Mouse (Mus musculus): Measurements from ENCODE around the gene Cfap73. TPM values are rescaled to one million over a fixed set of nuclear protein-coding genes. Genes with fewer than 3 reads are reported as not detected.
A peak's percentile ranks its signal among the peaks of the same experiment; 100 is the strongest.

Gene Cfap73
- polyA plus RNA-seq, 1 experiment from 2014 or later: 0.10 TPM

DNA sequence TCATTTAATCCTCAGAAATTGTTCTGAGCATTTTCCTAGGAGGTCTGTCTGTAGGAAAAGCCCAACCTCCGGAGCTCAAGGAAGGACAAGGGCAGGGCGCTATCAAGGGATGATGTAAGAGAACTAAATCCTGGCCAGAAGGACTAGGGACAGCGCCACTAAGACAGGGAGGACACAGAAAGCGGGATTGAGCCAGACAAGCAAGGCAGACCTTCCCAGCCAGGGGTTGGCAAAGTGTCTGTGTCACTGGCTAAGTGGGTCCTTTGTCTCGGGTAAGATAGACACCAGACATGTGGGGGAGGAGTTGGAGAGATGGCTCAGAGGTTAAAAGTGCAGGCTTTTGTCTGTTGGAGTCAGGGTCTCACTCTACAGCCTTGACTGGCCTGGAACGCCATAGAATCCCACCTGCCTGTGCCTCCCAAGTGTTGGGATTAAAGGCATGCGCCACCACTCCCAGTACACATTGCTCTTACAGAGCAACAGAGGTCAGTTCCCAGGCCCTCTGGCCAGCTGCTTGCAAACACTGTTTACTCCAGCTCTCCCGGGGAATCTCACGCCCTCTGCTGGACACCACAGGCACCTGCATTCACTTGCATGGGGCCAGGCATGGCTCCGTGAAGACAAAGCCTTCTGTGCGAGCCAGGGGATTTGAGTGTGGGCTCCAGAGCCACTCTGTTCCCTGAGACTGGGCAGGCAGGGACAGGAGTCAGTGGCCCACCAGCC is 32.9 kb downstream of the Cfap73 start:
- Histone ChIP-seq H3K36me3 (ENCODE audit: control insufficient read depth, insufficient read depth, low read length) (no peaks in the 10 kb centered on the region), H3K4me1 (replicated peaks; ENCODE audit: control insufficient read depth, insufficient read depth) (no peaks in the 10 kb centered on the region), H3K27ac (replicated peaks) (no peak overlapping the region), H3K4me2 (replicated peaks; ENCODE audit: low read depth) (no peak overlapping the region), H3K27me3 (ENCODE audit: control insufficient read depth, insufficient read depth, low read length) (no peaks in the 10 kb centered on the region), H3K4me3 (ENCODE audit: low read depth, low read length) (no peak overlapping the region), H3K9ac (ENCODE audit: low read length) (no peak overlapping the region), H3K9me3 (ENCODE audit: control insufficient read depth, low read length) (no peaks in the 10 kb centered on the region)
- ATAC-seq (ENCODE audit: low FRiP score, low TSS enrichment) (no peak), DNase-seq (ENCODE audit: low spot score) (peak; percentile 40)
- WGBS: 48% methylated on average over 11 of the region's 11 CpGs
- peak; percentile 71 for TF ChIP-seq CTCF (IDR thresholded peaks at IDR 0.05; ENCODE audit: low read depth)
- no peak for TF ChIP-seq EP300 (optimal IDR thresholded peaks at IDR 0.05)

DNA sequence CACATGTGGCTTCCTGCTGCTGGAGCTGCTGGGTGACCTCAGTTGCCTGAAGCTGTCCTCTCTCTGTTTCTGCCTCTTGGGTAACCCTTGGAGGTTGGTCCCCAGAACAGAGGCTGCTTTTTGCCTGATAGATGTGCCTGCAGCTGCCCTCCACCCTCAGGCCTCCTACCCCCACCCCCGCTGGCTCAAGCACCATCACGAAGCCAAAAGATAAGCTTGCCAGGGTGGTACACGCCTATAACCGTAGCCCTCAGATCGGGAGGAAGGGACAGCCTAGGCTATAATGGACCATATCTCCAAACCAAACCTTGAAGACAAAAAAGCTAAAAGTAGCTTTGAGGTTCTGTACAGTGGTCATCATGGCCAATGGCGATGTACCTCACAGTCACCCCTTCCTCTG is 34.4 kb downstream of the Cfap73 start:
- TF ChIP-seq EP300 (optimal IDR thresholded peaks at IDR 0.05): no peak
- no peak for TF ChIP-seq CTCF (IDR thresholded peaks at IDR 0.05; ENCODE audit: low read depth)

GRCm38 (mm10) chr5:120594485-120594884 is 39.5 kb downstream of the Cfap73 start:
- H3K4me1 ChIP-seq (replicated peaks; ENCODE audit: control insufficient read depth, insufficient read depth): no peaks in the 10 kb centered on the region
- TF ChIP-seq CTCF (IDR thresholded peaks at IDR 0.05; ENCODE audit: low read depth) (no peak), EP300 (optimal IDR thresholded peaks at IDR 0.05) (no peak)
- H3K4me2 ChIP-seq (replicated peaks; ENCODE audit: low read depth): no peak overlapping the region
- no peak for ATAC-seq (ENCODE audit: low FRiP score, low TSS enrichment)
- H3K36me3 ChIP-seq (ENCODE audit: control insufficient read depth, insufficient read depth, low read length): no peaks in the 10 kb centered on the region
- WGBS: 83% methylated on average over 6 of the region's 6 CpGs
- H3K9me3 ChIP-seq (ENCODE audit: control insufficient read depth, low read length): no peaks in the 10 kb centered on the region
- no peak overlapping the region for H3K9ac ChIP-seq (ENCODE audit: low read length)
- H3K4me3 ChIP-seq (ENCODE audit: low read depth, low read length): no peak overlapping the region
- no peaks in the 10 kb centered on the region for H3K27me3 ChIP-seq (ENCODE audit: control insufficient read depth, insufficient read depth, low read length)
- no peak for DNase-seq (ENCODE audit: low spot score)
- H3K27ac ChIP-seq (replicated peaks): no peak overlapping the region

More for the DNA sequence above, 34.4 kb downstream of the Cfap73 start:
- ATAC-seq (ENCODE audit: low FRiP score, low TSS enrichment) (no peak), DNase-seq (ENCODE audit: low spot score) (no peak)
- H3K4me2 ChIP-seq (replicated peaks; ENCODE audit: low read depth): no peak overlapping the region
- H3K27me3 ChIP-seq (ENCODE audit: control insufficient read depth, insufficient read depth, low read length): no peaks in the 10 kb centered on the region
- no peak overlapping the region for H3K27ac ChIP-seq (replicated peaks)
- no peak overlapping the region for H3K4me3 ChIP-seq (ENCODE audit: low read depth, low read length)
- 81% methylated on average over 6 of the region's 6 CpGs for WGBS
- no peak overlapping the region for H3K9ac ChIP-seq (ENCODE audit: low read length)
- no peaks in the 10 kb centered on the region for H3K9me3 ChIP-seq (ENCODE audit: control insufficient read depth, low read length)
- H3K36me3 ChIP-seq (ENCODE audit: control insufficient read depth, insufficient read depth, low read length): no peaks in the 10 kb centered on the region
- H3K4me1 ChIP-seq (replicated peaks; ENCODE audit: control insufficient read depth, insufficient read depth): no peaks in the 10 kb centered on the region

- no peak for TF ChIP-seq EP300 (optimal IDR thresholded peaks at IDR 0.05)
- TF ChIP-seq CTCF (IDR thresholded peaks at IDR 0.05; ENCODE audit: low read depth): peak; percentile 58
- 68% methylated on average over 7 of the region's 7 CpGs for WGBS
- Histone ChIP-seq H3K4me1 (replicated peaks; ENCODE audit: control insufficient read depth, insufficient read depth) (peaks cover 2% of the 10 kb centered on the region; the same call in 1 of the 2 replicates), H3K4me2 (replicated peaks; ENCODE audit: low read depth) (no peak overlapping the region), H3K4me3 (ENCODE audit: low read depth, low read length) (no peak overlapping the region), H3K9ac (ENCODE audit: low read length) (no peak overlapping the region), H3K27ac (replicated peaks) (no peak overlapping the region), H3K36me3 (ENCODE audit: control insufficient read depth, insufficient read depth, low read length) (no peaks in the 10 kb centered on the region), H3K27me3 (ENCODE audit: control insufficient read depth, insufficient read depth, low read length) (no peaks in the 10 kb centered on the region), H3K9me3 (ENCODE audit: control insufficient read depth, low read length) (no peaks in the 10 kb centered on the region)
- ATAC-seq (ENCODE audit: low FRiP score, low TSS enrichment): no peak
- peak; percentile 19 for DNase-seq (ENCODE audit: low spot score)
These were observed 41.9 kb downstream of the Cfap73 start for GRCm38 (mm10) chr5:120592141-120592540.

DNA sequence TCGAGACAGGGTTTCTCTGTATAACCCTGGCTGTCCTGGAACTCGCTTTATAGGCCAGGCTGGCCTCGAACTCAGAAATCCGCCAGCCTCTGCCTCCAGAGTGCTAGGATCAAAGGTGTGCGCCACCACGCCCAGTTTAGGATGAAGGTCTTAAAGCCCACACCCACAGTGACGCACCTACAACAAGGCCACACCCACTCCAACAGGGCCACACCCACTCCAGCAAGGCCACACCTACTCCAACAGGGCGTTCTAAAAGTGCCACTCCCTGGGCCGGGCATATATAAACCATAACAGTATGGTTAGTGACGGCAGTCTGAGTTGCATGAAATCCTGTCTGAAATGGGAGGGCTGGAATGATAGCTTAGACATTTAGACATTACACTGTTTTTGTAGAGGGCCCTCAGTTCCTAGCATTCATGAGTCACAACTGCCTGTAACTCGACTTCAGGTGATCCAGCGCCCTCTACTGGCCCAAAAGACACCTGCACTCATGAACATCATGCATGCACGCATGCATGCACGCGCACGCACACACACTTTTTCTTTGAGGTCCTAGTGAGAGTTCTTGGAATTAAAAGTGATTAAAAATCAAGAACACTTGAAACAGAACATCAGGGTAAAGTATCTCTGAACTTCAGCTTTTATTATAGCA is 43.6 kb downstream of the Cfap73 start:
- no peak for ATAC-seq (ENCODE audit: low FRiP score, low TSS enrichment)
- 65% methylated on average over 16 of the region's 16 CpGs for WGBS
- no peak for TF ChIP-seq EP300 (optimal IDR thresholded peaks at IDR 0.05)
- peak; percentile 69 for TF ChIP-seq CTCF (IDR thresholded peaks at IDR 0.05; ENCODE audit: low read depth)
- Histone ChIP-seq H3K9ac (ENCODE audit: low read length) (no peak overlapping the region), H3K4me1 (replicated peaks; ENCODE audit: control insufficient read depth, insufficient read depth) (peaks cover 2% of the 10 kb centered on the region; the same call in 1 of the 2 replicates), H3K36me3 (ENCODE audit: control insufficient read depth, insufficient read depth, low read length) (no peaks in the 10 kb centered on the region), H3K4me2 (replicated peaks; ENCODE audit: low read depth) (no peak overlapping the region), H3K27me3 (ENCODE audit: control insufficient read depth, insufficient read depth, low read length) (no peaks in the 10 kb centered on the region), H3K4me3 (ENCODE audit: low read depth, low read length) (no peak overlapping the region), H3K9me3 (ENCODE audit: control insufficient read depth, low read length) (no peaks in the 10 kb centered on the region), H3K27ac (replicated peaks) (no peak overlapping the region)
- DNase-seq (ENCODE audit: low spot score): peak; percentile 52

All from stomach, postnatal 0 days (tissue).